Mouse (Mus musculus) spleen, adult 12 weeks (tissue): Measurements from ENCODE around the gene Tbcd.

Experiments used
- DNase-seq: peaks from one replicate; pipeline ENCODE4 v3.0.0; 2022; ENCODE audit warnings: low spot score

The Tbcd gene

GRCm38 (mm10) chr11:121451753-121452635 is at the start of gene Tbcd:
Gene Tbcd, plus strand, starts transcription at chr11:121451949.
- DNase-seq: peak; percentile 86

GRCm38 (mm10) chr11:121407366-121408155 is 44.2 kb upstream of the Tbcd start:
- DNase-seq: no peak

GRCm38 (mm10) chr11:121414762-121415161 is 37.0 kb upstream of the Tbcd start:
- DNase-seq: no peak

GRCm38 (mm10) chr11:121415351-121415750 is 36.4 kb upstream of the Tbcd start:
- no peak for DNase-seq

GRCm38 (mm10) chr11:121417971-121418370 is 33.8 kb upstream of the Tbcd start:
- DNase-seq: no peak

- DNase-seq: no peak
Measured at GRCm38 (mm10) chr11:121418932-121419331, 32.8 kb upstream of the Tbcd start.

GRCm38 (mm10) chr11:121420379-121420778 is 31.4 kb upstream of the Tbcd start:
- DNase-seq: no peak

GRCm38 (mm10) chr11:121420830-121421552 is 30.8 kb upstream of the Tbcd start, which contains the start of gene Fn3krp:
Gene Fn3krp, plus strand, starts transcription at chr11:121421401.
- peak; percentile 97 for DNase-seq

GRCm38 (mm10) chr11:121421553-121422173 is 30.1 kb upstream of the Tbcd start:
- DNase-seq: no peak

GRCm38 (mm10) chr11:121433397-121433796 is 18.4 kb upstream of the Tbcd start:
- DNase-seq: peak; percentile 72

- peak; percentile 83 for DNase-seq
Measured at GRCm38 (mm10) chr11:121434156-121435155, 17.3 kb upstream of the Tbcd start, which contains the start of gene Fn3k. Gene Fn3k, plus strand, starts transcription at chr11:121434913.

- no peak for DNase-seq
Measured at GRCm38 (mm10) chr11:121437236-121437635, 14.5 kb upstream of the Tbcd start.

- DNase-seq: no peak
Measured at GRCm38 (mm10) chr11:121439686-121440292, 12.0 kb upstream of the Tbcd start.

GRCm38 (mm10) chr11:121441653-121442052 is 10.1 kb upstream of the Tbcd start:
- DNase-seq: no peak

- DNase-seq: no peak
Measured at GRCm38 (mm10) chr11:121442076-121442475, 9.7 kb upstream of the Tbcd start.

- no peak for DNase-seq
Measured at GRCm38 (mm10) chr11:121451216-121451726, 478 bp upstream of the Tbcd start.

- no peak for DNase-seq
Measured at GRCm38 (mm10) chr11:121457874-121458273, 6.1 kb downstream of the Tbcd start.

GRCm38 (mm10) chr11:121467408-121467807 is 15.7 kb downstream of the Tbcd start:
- no peak for DNase-seq

- no peak for DNase-seq
Measured at GRCm38 (mm10) chr11:121474831-121475230, 23.1 kb downstream of the Tbcd start.
